ENCODE assay signal across 8 mouse cellular contexts in the genomic region with DNA sequence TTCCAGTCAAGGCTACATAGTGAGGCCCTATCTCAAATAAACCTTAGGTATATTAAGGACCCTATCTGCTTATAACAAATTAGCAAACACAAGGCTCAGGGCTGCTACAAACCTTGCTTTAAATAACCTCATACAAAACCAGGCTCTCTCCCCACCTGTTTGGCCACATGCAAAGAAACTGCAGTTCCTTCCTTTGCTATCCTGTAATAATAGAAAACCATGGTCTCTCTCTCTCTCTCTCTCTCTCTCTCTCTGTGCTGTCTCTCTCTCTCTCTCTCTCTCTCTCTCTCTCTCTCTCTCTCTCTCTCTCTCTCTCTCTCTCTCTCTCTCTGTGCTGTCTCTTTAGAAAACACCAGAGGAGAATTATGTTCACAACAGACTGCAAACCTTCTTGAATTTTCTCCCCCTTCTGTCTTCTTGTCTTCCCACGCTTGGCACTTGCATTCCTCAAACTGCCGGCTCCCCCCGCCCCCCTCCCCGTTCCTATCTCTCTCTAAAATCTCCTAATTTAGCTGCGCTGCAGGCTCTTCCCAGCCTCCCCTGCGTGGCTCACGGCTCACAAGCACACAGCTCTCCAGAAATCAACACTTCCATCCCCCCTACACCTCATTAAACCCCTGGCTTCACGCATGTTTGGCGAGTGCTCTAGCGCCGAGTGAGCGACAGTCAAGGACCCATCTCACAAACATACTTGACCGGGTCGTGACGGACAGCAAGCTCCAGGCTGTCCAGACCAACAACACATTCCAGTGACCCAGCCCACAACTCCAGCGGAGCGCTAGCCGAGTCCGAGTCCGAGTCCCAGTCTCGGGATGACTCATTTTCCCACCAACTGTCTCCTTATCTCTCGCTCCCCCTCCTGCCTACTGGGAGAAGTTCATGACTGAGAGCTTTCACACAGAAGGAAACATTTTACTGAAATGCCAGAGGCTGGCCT. TPM values are rescaled to one million over a fixed set of nuclear protein-coding genes. Genes with fewer than 3 reads are reported as not detected.
DNase-seq lines count a peak whose midpoint lies in the region; ATAC-seq and TF ChIP-seq lines count a peak whose summit lies in the region.

No protein-coding gene starts in this region.

- ATAC-seq in limb, embryonic 13.5 days (ENCODE audit: low FRiP score, low read depth): peak; percentile 52
- ATAC-seq in midbrain, embryonic 14.5 days (ENCODE audit: low FRiP score, low TSS enrichment): peak; percentile 46; the same call in 1 of the 2 replicates

- DNase-seq in 3134 (ENCODE audit: extremely low read depth, insufficient read length, low spot score): peak; percentile 86
- DNase-seq in adrenal gland, postnatal 4 days (ENCODE audit: low spot score in 2 of 2): peak; percentile 26 to 68
- DNase-seq in heart, adult 9 months (ENCODE audit: low spot score in 2 of 2): peak; percentile 78 to 83
- DNase-seq in kidney, adult 9 months: peak; percentile 67
- peak; percentile 83 for DNase-seq in midbrain, embryonic 14.5 days
- DNase-seq in spleen, adult 2 months (ENCODE audit: low read depth in 1 of 2, low spot score in 2 of 2): no peak

- TF ChIP-seq CTCF in embryonic fibroblast, embryonic 13.5 days (IDR thresholded peaks at IDR 0.05; ENCODE audit: borderline replicate concordance, insufficient read depth, low read length): no peak
- TF ChIP-seq CTCF in spleen, adult 2 months (IDR thresholded peaks at IDR 0.05; ENCODE audit: extremely low read depth, insufficient read depth, insufficient read length, insufficient replicate concordance): 0 out of 2 replicates have a peak, but pooled peaks have one; percentile 1

- H3K4me1 ChIP-seq in embryonic fibroblast, embryonic 13.5 days (ENCODE audit: control insufficient read depth, insufficient read depth, low read length): peaks cover 2% of the 10 kb centered on the region; the same call in 1 of the 2 replicates
- peaks cover 37% of the 10 kb centered on the region for H3K4me1 ChIP-seq in limb, embryonic 13.5 days
- peaks cover 28% of the 10 kb centered on the region for H3K4me1 ChIP-seq in midbrain, embryonic 14.5 days (ENCODE audit: control insufficient read depth, insufficient read depth, low read length)
- H3K4me1 ChIP-seq in spleen, adult 2 months (ENCODE audit: control insufficient read depth, insufficient read depth, insufficient read length): peaks cover 6% of the 10 kb centered on the region; the same call in 1 of the 2 replicates

- H3K36me3 ChIP-seq in limb, embryonic 13.5 days: no peaks in the 10 kb centered on the region
- no peaks in the 10 kb centered on the region for H3K36me3 ChIP-seq in midbrain, embryonic 14.5 days (ENCODE audit: control insufficient read depth, insufficient read depth, low read length)
- no peaks in the 10 kb centered on the region for H3K36me3 ChIP-seq in spleen, adult 2 months (ENCODE audit: control insufficient read depth, insufficient read depth, low read length)

- peak overlapping the region; percentile 62 for H3K9ac ChIP-seq in limb, embryonic 13.5 days
- peak overlapping the region; percentile 26; the same call in 1 of the 2 replicates for H3K9ac ChIP-seq in midbrain, embryonic 14.5 days (replicated peaks; ENCODE audit: low read length)

- peak overlapping the region; percentile 48 for H3K4me3 ChIP-seq in embryonic fibroblast, embryonic 13.5 days (ENCODE audit: insufficient read depth, low read length)
- peak overlapping the region; percentile 43 for H3K4me3 ChIP-seq in limb, embryonic 13.5 days
- H3K4me3 ChIP-seq in midbrain, embryonic 14.5 days (replicated peaks; ENCODE audit: low read depth, low read length): peak overlapping the region; percentile 34
- H3K4me3 ChIP-seq in spleen, adult 2 months (ENCODE audit: extremely low read depth, insufficient read depth, insufficient read length): peak overlapping the region; percentile 57

- peak; percentile 56 for TF ChIP-seq POLR2A in embryonic fibroblast, embryonic 13.5 days (IDR thresholded peaks at IDR 0.05; ENCODE audit: low read depth, low read length)
- TF ChIP-seq POLR2A in spleen, adult 2 months (IDR thresholded peaks at IDR 0.05; ENCODE audit: low read depth, low read length): no peak

- no peaks in the 10 kb centered on the region for H3K27me3 ChIP-seq in limb, embryonic 13.5 days
- H3K27me3 ChIP-seq in midbrain, embryonic 14.5 days (ENCODE audit: control insufficient read depth, insufficient read depth, low read length): no peaks in the 10 kb centered on the region
- 0 out of 2 replicates have a peak, but pooled peaks cover 1% of the 10 kb centered on the region for H3K27me3 ChIP-seq in spleen, adult 2 months (ENCODE audit: control insufficient read depth, insufficient read depth, low read length)

- peak overlapping the region; percentile 96 for H3K27ac ChIP-seq in embryonic fibroblast, embryonic 13.5 days (ENCODE audit: insufficient read depth, low read length)
- H3K27ac ChIP-seq in limb, embryonic 13.5 days: peak overlapping the region; percentile 67
- peak overlapping the region; percentile 57 for H3K27ac ChIP-seq in midbrain, embryonic 14.5 days (replicated peaks; ENCODE audit: low read depth, low read length)
- peak overlapping the region; percentile 48; the same call in 1 of the 2 replicates for H3K27ac ChIP-seq in spleen, adult 2 months (ENCODE audit: insufficient read depth, low read length)

- H3K9me3 ChIP-seq in limb, embryonic 13.5 days: no peaks in the 10 kb centered on the region
- H3K9me3 ChIP-seq in midbrain, embryonic 14.5 days (ENCODE audit: control insufficient read depth, low read length): no peaks in the 10 kb centered on the region

- peak overlapping the region; percentile 75 for H3K4me2 ChIP-seq in limb, embryonic 13.5 days (replicated peaks)
- H3K4me2 ChIP-seq in midbrain, embryonic 14.5 days (ENCODE audit: low read length): peak overlapping the region; percentile 75

- whole genome bisulfite sequencing in limb, embryonic 13.5 days: under 1% methylated on average over 22 of the region's 22 CpGs
- whole genome bisulfite sequencing in midbrain, embryonic 14.5 days: under 1% methylated on average over 22 of the region's 22 CpGs
- 4% methylated on average over 22 of the region's 22 CpGs for WGBS in spleen, adult 2 months

RNA-seq across cellular contexts. Expression of a gene that starts 7.7 kb away (rescaled TPM):
- total RNA-seq in adrenal gland, postnatal 4 days (2021): 10 to 100 TPM; 83.9 to 87.4 TPM
- 90.7 and 96.9 TPM in 2 replicates for polyA plus RNA-seq in embryonic fibroblast, embryonic 13.5 days (2011; ENCODE audit: insufficient read length, low read depth, missing spikeins)
- 314 and 331 TPM in 2 replicates for polyA plus RNA-seq in limb, embryonic 13.5 days (2015; fragmentation: Nextera tagmentation; extraction: Ambion mirVana)
- 132 and 150 TPM in 2 replicates for polyA plus RNA-seq in midbrain, embryonic 14.5 days (2014; fragmentation: Nextera tagmentation; extraction: Ambion mirVana)
- polyA plus RNA-seq in spleen, adult 2 months (2012; rRNA removed): 57.8 and 102 TPM in 2 replicates

RNA-seq across cellular contexts. Expression of a gene that starts 18.5 kb away (rescaled TPM):
- total RNA-seq in adrenal gland, postnatal 4 days (2021): 100 to 1,000 TPM; 219 to 273 TPM
- 572 and 612 TPM in 2 replicates for polyA plus RNA-seq in embryonic fibroblast, embryonic 13.5 days (2011; ENCODE audit: insufficient read length, low read depth, missing spikeins)
- 1,815 and 1,838 TPM in 2 replicates for polyA plus RNA-seq in limb, embryonic 13.5 days (2015; fragmentation: Nextera tagmentation; extraction: Ambion mirVana)
- polyA plus RNA-seq in midbrain, embryonic 14.5 days (2014; fragmentation: Nextera tagmentation; extraction: Ambion mirVana): 1,201 and 1,312 TPM in 2 replicates
- polyA plus RNA-seq in spleen, adult 2 months (2012; rRNA removed): 135 and 214 TPM in 2 replicates

RNA-seq across cellular contexts. Expression of a gene that starts 21.7 kb away (rescaled TPM):
- 10 to 100 TPM; 19.1 to 20.3 TPM for total RNA-seq in adrenal gland, postnatal 4 days (2021)
- 13.6 and 18.7 TPM in 2 replicates for polyA plus RNA-seq in embryonic fibroblast, embryonic 13.5 days (2011; ENCODE audit: insufficient read length, low read depth, missing spikeins)
- polyA plus RNA-seq in limb, embryonic 13.5 days (2015; fragmentation: Nextera tagmentation; extraction: Ambion mirVana): 25.7 and 28.3 TPM in 2 replicates
- polyA plus RNA-seq in midbrain, embryonic 14.5 days (2014; fragmentation: Nextera tagmentation; extraction: Ambion mirVana): 38.2 and 43.4 TPM in 2 replicates
- polyA plus RNA-seq in spleen, adult 2 months (2012; rRNA removed): 4.9 and 5.8 TPM in 2 replicates

RNA-seq across cellular contexts. Expression of a gene that starts 21.8 kb away (rescaled TPM):
- total RNA-seq in adrenal gland, postnatal 4 days (2021): 10 to 100 TPM; 35.1 to 39.6 TPM
- polyA plus RNA-seq in embryonic fibroblast, embryonic 13.5 days (2011; ENCODE audit: insufficient read length, low read depth, missing spikeins): 20.4 and 20.5 TPM in 2 replicates
- polyA plus RNA-seq in limb, embryonic 13.5 days (2015; fragmentation: Nextera tagmentation; extraction: Ambion mirVana): 58.8 and 62.1 TPM in 2 replicates
- polyA plus RNA-seq in midbrain, embryonic 14.5 days (2014; fragmentation: Nextera tagmentation; extraction: Ambion mirVana): 48.4 and 50.1 TPM in 2 replicates
- 5.7 and 7.5 TPM in 2 replicates for polyA plus RNA-seq in spleen, adult 2 months (2012; rRNA removed)

RNA-seq across cellular contexts. Expression of a gene that starts 29.5 kb away (rescaled TPM):
- 100 to 1,000 TPM; 720 to 752 TPM for total RNA-seq in adrenal gland, postnatal 4 days (2021)
- polyA plus RNA-seq in embryonic fibroblast, embryonic 13.5 days (2011; ENCODE audit: insufficient read length, low read depth, missing spikeins): 280 and 336 TPM in 2 replicates
- 677 and 710 TPM in 2 replicates for polyA plus RNA-seq in limb, embryonic 13.5 days (2015; fragmentation: Nextera tagmentation; extraction: Ambion mirVana)
- 938 and 1,310 TPM in 2 replicates for polyA plus RNA-seq in midbrain, embryonic 14.5 days (2014; fragmentation: Nextera tagmentation; extraction: Ambion mirVana)
- 777 and 1,352 TPM in 2 replicates for polyA plus RNA-seq in spleen, adult 2 months (2012; rRNA removed)

Comparison
In these comparisons a context has a peak if more than half of its experiments do, and no peak if none do; other contexts are left out.
1. DNase-seq: peak in 3134 (single experiment), adrenal gland, postnatal 4 days (2 of 2), heart, adult 9 months (2 of 2), kidney, adult 9 months (single experiment) and midbrain, embryonic 14.5 days (single experiment); none in spleen, adult 2 months (0 of 2).
2. Peak in every context shown above with its lines, with median percentiles within 50 percentile points of each other: H3K27ac ChIP-seq and H3K4me3 ChIP-seq.